Mouse (Mus musculus) macrophage (primary cell): ENCODE results near the gene Slco2a1. TPM values are rescaled to one million over a fixed set of nuclear protein-coding genes. Genes with fewer than 3 reads are reported as not detected.
"Not testable (repeated sequence)": the region's sequence is repeated elsewhere in the genome, so short reads cannot be mapped to it uniquely, and the experiment has no call there.

Experiments used
- H3K27ac ChIP-seq: fragments of 350-480 bp; formaldehyde crosslinking; 2 replicates; pipeline ENCODE4 v1.9.0; 2021
- H3K36me3 ChIP-seq: fragments of 350-480 bp; formaldehyde crosslinking; 2 replicates; pipeline ENCODE4 v1.9.0; 2021; ENCODE audit errors: inconsistent target
- H3K4me3 ChIP-seq: fragments of 350-480 bp; formaldehyde crosslinking; 2 replicates; pipeline ENCODE4 v1.9.0; 2021; ENCODE audit errors: inconsistent target
- H3K79me2 ChIP-seq: fragments of 350-480 bp; formaldehyde crosslinking; 2 replicates; pipeline ENCODE4 v1.9.0; 2021; ENCODE audit errors: inconsistent target
- WGBS: methylation state at CpG from one replicate; pipeline ENCODE4 v1.1.7; 2026; ENCODE audit warnings: inconsistent platforms; ENCODE audit not compliant: missing documents; 5-methylcytosine and 5-hydroxymethylcytosine counted together
- polyA plus RNA-seq: library from polyadenylated mRNA; stranded (reverse); fragments of 250-400 nt; gene quantifications from 3 replicates; pipeline ENCODE4 v1.2.4, GENCODE M21; 2018; ENCODE audit warnings: inconsistent platforms

Slco2a1 gene
- polyA plus RNA-seq, 1 experiment from 2014 or later = not detected

DNA sequence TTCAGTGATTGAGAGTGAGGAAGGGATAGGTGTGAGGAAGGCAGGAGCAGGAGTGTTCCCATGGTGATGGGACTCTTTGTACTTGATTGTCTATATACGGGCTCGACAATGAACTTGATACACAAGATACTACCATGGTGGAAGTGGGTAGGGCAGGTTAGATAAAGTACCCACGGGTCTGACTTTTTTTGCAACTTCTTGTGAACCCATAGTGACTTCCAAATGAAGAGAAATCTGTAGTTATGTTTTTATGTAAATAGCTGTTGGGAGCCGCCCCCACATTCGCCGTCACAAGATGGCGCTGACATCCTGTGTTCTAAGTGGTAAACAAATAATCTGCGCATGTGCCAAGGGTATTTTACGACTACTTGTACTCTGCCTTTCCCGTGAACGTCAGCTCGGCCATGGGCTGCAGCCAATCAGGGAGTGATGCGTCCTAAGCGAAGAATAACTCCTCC is 119.9 kb downstream of the Slco2a1 start:
- H3K79me2 ChIP-seq, H3K27ac ChIP-seq, H3K36me3 ChIP-seq: not testable (repeated sequence)
- H3K4me3 ChIP-seq = peak overlapping the region; percentile 23; the same call in 1 of the 2 replicates
- WGBS = 33% methylated on average over 3 of the region's 14 CpGs

DNA sequence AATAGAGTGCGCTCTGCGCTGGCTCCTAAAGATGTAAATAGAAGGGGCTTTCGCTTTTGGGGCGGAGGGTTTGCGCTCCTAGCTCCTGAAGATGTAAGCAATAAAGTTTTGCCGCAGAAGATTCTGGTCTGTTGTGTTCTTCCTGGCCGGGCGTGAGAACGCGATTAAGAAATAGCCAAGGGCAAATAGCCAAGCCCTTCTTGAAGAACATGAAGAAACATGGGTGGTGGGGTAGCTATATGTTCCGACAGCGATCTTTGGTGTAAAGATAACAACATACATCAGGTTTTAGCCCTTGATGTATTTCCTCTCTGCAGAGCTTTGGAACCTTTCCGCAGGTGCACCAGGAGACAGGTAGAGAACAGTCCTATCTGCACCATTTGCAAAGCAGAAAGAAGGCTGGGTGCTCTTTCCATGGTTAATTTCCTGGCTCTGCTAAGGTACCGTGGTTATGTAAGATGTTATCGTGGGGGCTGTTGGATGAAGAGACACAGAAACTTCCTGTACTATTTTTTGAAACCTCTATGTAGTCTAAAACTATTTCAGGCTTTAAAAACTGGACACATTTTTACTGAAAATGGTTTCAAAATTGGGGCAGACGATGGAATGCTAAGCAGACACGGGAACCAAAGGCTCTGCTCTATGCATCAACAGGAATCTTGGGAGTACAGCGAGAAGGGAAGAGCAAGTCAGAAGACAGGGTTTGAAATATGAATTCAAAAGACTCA is 120.6 kb downstream of the Slco2a1 start:
- Histone ChIP-seq H3K4me3 (peak overlapping the region; percentile 53), H3K79me2 (no peaks in the 10 kb centered on the region), H3K27ac (no peak overlapping the region), H3K36me3 (no peaks in the 10 kb centered on the region)
- WGBS = 13% methylated on average over 18 of the region's 18 CpGs

DNA sequence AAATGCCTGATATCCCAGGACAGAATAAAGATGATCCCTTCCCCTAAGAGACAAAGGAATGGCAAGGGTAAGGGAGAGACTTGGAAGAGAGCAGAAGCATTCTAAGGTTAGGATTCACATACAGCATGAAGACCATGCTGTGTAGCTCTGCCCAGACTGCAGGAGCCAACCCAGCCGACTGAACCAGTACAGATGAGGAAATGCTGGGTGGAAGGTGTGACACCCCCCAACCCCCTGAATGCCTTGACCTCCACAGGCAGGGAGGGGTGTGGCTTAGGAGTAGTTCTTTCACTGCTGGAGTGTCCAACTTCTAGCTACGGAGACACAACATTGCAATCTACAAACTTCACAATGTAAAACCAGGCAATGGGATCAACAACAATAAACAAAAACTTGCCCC is 121.4 kb downstream of the Slco2a1 start:
- Histone ChIP-seq H3K27ac (no peak overlapping the region), H3K4me3 (no peak overlapping the region), H3K79me2 (no peaks in the 10 kb centered on the region), H3K36me3 (no peaks in the 10 kb centered on the region)
- 50% methylated on average over 2 of the region's 2 CpGs for WGBS

DNA sequence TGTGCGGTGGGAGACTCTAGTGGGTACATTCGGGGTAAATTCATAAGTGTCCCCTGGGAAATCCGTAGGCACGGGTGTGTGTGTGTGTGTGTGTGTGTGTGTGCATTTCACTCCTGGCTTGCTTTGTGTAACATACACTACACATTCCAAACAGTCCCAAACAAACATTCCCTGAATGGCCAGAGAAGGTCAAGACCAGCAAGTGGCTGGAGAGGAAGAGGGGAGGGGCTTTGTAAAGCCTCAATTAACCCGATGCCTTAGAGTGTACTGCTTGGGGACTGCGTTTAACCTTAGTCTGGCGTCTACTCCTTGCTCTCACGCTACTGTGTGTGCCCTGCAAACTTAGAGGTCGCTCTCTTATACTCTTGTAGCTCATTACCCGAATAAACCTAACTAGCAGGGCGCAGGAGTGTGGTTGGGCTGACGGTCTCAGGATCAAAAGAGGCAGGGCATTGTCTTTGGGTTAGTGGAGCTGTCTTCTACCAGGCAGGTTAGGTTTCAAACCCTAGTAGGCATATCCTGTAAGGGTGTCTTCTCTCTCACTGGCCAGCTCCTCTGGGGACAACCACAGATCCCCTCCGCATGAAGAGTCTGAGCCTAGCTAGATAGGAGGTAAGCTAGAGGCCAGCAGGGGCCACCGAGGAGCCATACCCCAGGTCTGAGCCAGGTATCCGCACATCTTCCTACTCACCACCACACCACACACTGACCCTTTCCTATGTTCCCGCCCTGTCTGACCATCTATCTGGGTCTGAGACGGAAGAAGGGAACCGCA is 122.4 kb downstream of the Slco2a1 start:
- Histone ChIP-seq H3K79me2 (no peaks in the 10 kb centered on the region), H3K4me3 (no peak overlapping the region; the same call in 1 of the 2 replicates), H3K36me3 (no peaks in the 10 kb centered on the region), H3K27ac (no peak overlapping the region)
- 28% methylated on average over 18 of the region's 18 CpGs for whole genome bisulfite sequencing

DNA sequence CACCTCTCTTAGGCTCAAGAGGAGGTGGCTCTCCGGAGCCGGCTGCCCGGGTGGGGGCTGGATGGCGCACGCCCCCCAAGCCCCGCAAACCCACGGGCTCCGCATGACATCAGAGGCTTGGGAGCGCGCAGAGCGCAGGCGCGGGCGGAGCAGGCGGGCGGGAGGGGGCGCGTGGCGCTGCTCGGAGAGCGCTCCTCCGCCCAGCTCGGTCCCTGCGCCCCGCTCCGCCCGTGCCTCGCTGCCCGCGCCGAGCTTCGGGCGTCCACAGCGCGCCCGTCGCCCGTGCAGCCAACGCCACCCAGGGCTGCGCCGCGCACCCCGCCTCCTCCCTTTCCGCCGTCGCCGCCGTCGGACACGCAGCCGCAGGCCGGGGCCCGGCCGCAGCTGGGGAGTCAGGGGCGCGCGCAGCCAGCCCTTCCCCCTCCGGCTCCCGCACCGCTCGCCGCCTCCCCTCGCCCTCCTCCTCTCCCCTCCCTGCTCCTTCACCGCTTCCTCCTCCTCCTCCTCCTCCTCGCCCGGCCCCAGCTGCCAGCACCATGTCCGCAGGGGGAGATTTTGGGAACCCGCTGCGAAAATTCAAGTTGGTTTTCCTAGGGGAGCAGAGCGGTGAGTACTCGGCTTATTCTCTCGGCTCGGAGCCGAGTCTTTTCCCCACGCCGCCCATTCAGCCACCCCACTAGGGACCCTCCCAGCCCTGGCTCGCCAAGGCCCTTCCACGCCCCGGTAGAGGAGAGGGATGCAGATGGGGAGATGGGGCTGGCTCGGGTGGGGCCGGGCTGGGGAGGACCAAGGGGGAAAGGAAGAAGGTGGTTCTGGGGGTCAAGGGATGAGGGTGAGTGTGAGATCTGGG is 123.3 kb downstream of the Slco2a1 start, which contains the start of gene Rab6b:
Rab6b (plus strand) TSS at position 167 of the 850 bp plus-strand sequence.
- H3K79me2 ChIP-seq = no peaks in the 10 kb centered on the region
- WGBS = under 1% methylated on average over 68 of the region's 81 CpGs
- no peaks in the 10 kb centered on the region for H3K36me3 ChIP-seq
- H3K4me3 ChIP-seq = peak within 1 kb of the TSS; percentile 26; the same call in 1 of the 2 replicates
- no peak within 1 kb of the TSS for H3K27ac ChIP-seq

DNA sequence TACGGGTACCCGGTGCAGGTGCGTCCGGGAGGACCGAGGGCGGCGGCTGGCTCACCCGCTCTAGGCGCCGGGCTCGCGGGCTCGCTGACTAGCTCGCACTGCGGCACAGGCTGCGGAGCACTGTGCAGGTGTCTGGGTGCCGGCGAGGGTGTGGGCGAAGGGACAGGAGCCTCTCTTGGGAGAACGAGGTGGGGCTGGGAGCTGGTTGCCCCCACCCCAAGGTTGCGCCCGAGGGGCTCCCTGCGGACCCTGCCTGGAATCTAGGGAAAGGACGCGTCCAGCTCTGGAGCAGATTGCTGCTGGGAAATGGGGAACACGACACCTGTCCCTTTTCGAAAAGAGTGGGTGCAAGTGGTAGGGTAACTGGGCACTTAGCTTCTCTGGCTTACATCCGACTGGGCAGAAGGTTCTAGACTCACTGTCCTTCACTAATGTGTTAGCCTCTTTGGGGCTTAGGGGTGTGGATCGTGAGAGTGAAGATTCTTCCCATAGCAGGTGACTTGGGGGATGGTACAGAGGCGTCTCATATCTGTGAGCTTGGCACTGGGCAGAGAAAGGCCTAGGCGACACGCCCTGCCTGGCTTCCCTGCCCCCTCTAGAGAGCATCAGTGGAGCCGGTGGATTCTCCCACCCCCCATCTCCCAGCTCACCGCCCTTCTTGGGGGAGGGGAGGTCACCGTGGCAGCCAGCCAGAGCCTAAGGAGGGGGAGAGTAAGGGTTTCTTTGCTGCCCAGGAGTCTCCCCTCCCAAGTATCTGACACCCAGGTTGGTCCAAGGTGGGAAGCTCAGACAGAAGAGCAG is 124.2 kb downstream of the Slco2a1 start:
- H3K79me2 ChIP-seq = no peaks in the 10 kb centered on the region
- H3K4me3 ChIP-seq = peak overlapping the region; percentile 26; the same call in 1 of the 2 replicates
- H3K27ac ChIP-seq = no peak overlapping the region
- H3K36me3 ChIP-seq = no peaks in the 10 kb centered on the region
- 13% methylated on average over 34 of the region's 35 CpGs for WGBS

DNA sequence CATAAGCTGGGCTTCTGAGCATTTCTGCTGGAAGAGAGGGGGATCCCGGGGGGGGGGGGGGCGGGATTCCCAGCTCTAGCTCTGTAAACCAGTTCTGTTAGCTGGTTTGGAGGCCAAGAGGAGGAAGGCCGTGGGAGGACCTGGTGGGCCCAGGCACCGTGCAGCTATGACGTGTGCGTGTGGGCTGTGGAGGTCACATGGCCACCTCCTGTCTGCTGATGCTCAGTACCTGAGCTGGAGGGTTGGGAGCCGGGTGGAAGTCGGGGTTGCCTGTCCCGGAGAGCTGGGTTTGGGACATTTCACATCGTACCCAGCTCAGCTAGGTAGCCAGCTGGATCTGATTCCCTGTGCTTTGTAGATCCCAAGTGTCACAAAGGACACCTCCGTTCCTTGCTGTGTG is 124.8 kb downstream of the Slco2a1 start:
- no peak overlapping the region for H3K27ac ChIP-seq
- H3K4me3 ChIP-seq = no peak overlapping the region
- no peaks in the 10 kb centered on the region for H3K79me2 ChIP-seq
- no peaks in the 10 kb centered on the region for H3K36me3 ChIP-seq
- WGBS = 88% methylated on average over 11 of the region's 11 CpGs

DNA sequence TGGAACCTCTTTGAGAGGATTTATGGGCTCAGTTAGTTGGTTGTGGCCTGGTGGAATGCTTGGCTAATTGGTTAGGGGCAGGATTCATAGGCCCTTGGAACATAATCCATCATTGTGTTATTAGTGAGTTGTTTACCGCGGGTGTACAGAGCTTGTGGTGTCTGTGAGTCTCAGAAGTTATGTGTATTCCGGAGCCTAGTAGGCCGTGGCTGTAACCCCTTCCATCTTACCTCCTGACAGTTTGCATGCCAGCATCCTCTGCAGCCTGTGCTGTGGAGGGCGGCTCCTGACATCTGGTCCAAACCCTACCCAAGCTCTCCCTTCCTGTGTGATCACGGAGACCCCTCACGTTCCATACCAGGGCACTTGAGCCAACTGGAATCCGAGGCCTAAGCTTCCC is 125.8 kb downstream of the Slco2a1 start:
- Histone ChIP-seq H3K79me2 (no peaks in the 10 kb centered on the region), H3K4me3 (no peak overlapping the region), H3K36me3 (no peaks in the 10 kb centered on the region), H3K27ac (no peak overlapping the region)
- WGBS = 92% methylated on average over 8 of the region's 8 CpGs

DNA sequence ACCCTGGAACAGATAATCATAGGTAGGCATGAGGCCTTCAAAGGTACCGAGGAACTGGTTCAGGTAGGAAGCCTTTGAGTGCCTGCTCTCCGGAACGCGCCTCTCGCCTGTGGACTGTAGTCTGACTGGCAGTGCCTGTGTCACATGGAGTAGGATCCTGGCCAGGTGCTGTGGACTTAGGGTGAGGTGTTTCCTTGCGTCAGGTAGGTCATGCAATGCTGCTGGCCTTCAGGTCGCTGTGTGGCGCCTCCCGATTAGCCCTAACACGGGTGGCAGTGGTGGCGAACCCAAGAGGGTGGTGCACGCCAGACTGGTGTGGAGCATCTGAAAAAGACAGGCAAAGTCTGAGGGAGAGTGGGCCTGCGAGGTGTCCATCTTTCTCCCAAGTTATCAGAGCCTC is 126.4 kb downstream of the Slco2a1 start:
- no peak overlapping the region for H3K27ac ChIP-seq
- 96% methylated on average over 13 of the region's 13 CpGs for WGBS
- no peak overlapping the region for H3K4me3 ChIP-seq
- H3K36me3 ChIP-seq = no peaks in the 10 kb centered on the region
- no peaks in the 10 kb centered on the region for H3K79me2 ChIP-seq

DNA sequence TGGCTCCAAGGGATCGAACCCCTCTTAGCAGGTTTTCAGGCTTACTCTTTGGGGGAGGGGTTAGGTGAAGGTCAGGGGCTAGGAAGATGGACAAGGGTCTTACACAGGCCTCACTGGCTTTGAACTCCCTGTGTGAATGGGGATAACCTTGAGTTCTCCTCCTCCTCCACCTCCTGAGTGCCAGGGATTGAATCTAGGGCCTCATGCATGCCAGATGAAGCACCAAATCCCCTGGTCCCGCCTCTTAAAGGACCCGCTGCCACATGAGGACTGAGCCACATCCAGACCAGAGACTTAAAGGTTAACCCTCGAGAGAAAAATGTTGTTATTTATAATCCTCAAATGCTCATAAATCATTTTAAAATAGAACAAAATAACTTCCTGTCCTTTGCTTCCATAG is 128.4 kb downstream of the Slco2a1 start:
- no peaks in the 10 kb centered on the region for H3K36me3 ChIP-seq
- no peaks in the 10 kb centered on the region for H3K79me2 ChIP-seq
- no peak overlapping the region for H3K27ac ChIP-seq
- WGBS = 73% methylated on average over 4 of the region's 4 CpGs
- H3K4me3 ChIP-seq = no peak overlapping the region

DNA sequence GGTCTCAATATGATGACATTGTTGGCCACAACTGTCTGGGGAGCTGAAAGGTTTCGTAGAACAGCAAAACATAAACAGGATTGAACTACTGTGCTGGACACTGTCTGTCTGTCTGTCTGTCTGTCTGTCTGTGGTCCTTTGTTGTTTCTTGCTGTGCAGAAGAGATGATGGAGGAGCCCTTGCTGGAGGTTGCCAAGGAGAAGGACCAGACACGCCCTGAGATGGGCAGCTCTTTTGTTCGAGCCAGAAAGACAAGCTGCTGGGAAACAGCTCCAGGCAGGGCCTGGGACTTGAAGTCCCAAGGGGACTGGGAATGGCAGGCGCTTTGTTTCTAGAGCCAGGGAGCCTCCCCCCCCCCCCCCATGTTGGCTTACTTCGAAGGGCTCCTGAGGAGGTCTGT is 129.0 kb downstream of the Slco2a1 start:
- no peaks in the 10 kb centered on the region for H3K36me3 ChIP-seq
- 87% methylated on average over 5 of the region's 5 CpGs for WGBS
- no peak overlapping the region for H3K27ac ChIP-seq

DNA sequence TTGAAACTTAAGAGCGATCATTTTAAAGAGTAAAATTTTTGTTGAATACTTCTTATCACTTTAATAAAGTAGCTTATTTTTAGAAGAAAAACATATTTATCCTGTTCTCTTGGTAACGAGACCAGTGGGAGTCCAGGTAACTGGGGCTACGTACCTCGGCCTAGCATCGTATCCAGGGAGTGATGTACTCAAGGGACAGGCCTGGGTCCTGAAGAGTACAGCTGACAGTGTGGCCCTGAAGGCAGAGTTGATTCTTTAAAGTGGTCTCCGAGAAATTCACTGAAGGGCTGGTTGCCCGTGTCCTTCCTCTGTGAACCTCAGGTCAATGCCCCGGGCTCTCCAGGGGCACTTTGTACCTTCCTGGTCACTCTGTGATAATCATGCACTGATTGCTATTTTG is 129.4 kb downstream of the Slco2a1 start:
- 93% methylated on average over 8 of the region's 8 CpGs for WGBS
- H3K79me2 ChIP-seq = no peaks in the 10 kb centered on the region
- no peaks in the 10 kb centered on the region for H3K36me3 ChIP-seq
- H3K27ac ChIP-seq = no peak overlapping the region
- no peak overlapping the region for H3K4me3 ChIP-seq

More for the DNA sequence above, 129.0 kb downstream of the Slco2a1 start:
- H3K79me2 ChIP-seq = no peaks in the 10 kb centered on the region
- no peak overlapping the region for H3K4me3 ChIP-seq

DNA sequence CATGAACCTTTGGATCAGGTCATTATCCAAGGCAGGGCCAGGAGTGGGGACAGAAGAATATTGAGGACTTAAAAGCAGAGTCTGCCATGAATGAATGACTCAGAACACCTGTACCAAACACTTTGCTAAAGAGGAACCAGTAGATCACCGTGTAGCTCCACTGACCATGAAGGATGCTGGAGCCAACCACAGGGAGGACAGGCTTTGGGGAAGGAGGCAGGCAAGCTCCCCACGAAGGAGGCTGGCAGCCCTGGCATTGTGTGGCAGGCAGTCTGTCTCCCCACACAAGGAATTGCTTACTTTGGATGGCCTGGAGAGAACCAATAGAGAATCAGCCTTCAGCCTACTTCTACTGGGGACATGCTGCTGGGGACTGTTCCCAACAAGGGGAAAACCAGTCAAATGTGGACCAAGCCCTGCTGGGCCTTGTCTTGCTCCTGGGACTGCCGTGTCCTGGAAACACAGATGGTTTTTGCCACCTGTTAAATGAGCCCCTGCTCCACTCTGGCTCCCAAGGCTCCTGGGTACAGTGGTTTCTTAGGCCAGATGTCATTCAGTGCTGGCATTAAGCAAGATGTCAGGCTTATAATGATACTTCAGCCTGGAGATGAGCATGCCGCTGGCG is 130.3 kb downstream of the Slco2a1 start:
- Histone ChIP-seq H3K4me3 (no peak overlapping the region), H3K27ac (no peak overlapping the region), H3K36me3 (no peaks in the 10 kb centered on the region), H3K79me2 (no peaks in the 10 kb centered on the region)
- 68% methylated on average over 5 of the region's 5 CpGs for WGBS
